Mouse (Mus musculus) hindlimb bud, embryonic 11.5 days (tissue): ENCODE results near the gene Tasp1.
"Not testable (repeated sequence)": the region's sequence is repeated elsewhere in the genome, so short reads cannot be mapped to it uniquely, and the experiment has no call there.

Experiments
- DNase-seq: peaks from one replicate; pipeline ENCODE4 v3.0.0-alpha.2; 2012; ENCODE audit warnings: low read depth, low spot score; ENCODE audit errors: extremely low spot score

Tasp1 gene

DNA sequence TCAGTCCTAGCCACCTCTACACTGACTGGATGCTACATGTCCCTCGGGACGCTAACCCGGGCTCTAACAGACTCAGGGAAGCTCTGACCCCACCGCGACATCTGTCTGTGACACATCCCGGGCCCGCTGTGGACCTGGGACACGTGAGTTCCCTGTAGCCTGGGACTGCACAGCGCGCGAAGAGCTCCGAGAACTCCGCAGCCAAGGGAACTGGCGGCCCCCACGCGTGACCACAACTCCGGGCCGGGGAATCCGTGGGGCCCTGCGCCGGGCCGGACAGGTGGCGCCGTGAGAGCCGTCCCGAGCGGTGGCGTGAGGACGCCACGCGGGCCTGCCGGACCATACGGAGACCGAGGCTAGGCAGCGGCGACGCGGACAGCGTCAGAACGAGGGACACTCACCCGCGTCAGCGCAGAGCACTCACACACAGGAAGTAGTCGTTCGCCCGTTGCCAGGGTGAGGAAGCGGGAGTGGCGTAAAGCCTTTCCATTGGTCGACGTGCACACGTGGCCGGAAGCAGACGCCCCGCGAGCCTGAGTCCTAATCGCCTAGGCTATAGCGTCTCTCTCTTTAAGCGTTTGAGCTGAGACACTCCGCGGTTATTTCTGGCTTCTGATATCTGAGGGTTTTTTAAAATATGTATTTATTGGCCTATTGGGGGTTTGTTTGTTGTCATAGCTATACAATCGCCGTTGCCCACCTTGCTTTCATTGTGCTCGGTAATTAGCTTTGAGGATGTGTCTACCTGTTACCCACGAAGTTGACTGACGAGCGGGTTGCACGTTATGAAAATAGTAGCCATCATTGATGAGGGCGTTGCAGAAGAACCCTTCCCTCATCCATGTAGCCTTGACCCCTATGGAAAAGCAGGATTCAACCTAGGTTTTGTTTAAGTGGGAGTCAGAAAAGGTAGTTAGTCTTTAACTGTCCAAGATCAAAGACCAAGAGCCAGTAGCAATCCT is at the start of gene Tasp1:
Tasp1 (minus strand) TSS at position 453 of the 962 bp plus-strand sequence.
- peak; percentile 60 for DNase-seq

DNA sequence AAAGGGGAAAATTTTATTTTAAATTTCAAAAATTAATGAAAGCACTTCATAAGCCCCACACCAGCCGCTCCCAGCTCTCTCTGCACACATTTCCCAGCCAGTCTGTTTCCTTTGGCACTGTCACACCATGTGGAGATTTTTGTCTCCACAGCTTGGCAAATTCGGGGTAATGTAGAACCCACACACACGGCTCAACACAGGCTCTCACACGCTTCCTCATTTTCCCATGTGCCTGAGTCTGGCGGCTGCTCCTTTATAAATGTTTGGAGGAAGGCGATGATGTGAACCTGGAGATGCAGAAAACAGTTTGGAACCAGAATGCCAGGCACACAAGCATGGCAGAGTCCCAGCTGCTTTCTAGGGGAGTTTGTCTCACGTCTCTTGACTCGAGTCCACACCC is 47.2 kb upstream of the Tasp1 start:
- no peak for DNase-seq

DNA sequence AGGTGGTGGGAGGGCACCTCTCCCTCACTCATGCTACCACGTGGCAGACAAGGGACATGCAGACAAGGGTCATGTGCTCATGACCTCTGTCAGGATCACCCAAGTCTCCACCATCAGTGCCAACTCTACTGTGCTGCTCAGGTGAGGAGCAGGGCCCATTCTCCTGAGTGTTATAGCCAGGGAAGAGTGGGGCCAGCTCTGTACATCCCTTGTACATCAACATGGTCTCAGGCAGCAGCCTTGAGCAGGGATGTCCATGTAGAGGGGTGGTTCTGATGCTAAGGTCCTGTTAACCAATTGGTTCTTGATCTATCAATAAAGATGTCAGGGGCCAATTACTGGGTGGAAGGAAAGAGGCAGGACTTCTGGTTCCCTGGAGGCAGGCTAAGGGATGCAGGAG is 42.3 kb upstream of the Tasp1 start:
- DNase-seq: no peak

DNA sequence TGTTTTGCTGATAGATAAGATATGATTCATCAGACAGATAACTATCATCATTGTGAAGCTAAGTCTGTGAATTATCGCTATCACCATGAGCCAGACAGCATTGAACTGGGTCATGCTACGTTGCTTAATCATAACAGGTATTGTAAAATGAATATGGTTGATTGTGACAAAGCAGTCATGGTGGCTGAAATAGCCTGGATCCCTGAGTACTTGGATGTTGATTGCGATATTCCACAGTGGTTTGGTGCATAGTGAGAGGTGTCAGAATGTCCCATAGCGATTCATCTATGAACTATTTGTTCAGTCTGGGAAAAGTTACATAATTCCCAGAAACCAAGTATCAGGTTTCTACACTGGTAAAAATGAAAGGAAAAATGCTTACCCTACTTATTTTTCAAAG is 41.0 kb upstream of the Tasp1 start:
- DNase-seq: no peak

DNA sequence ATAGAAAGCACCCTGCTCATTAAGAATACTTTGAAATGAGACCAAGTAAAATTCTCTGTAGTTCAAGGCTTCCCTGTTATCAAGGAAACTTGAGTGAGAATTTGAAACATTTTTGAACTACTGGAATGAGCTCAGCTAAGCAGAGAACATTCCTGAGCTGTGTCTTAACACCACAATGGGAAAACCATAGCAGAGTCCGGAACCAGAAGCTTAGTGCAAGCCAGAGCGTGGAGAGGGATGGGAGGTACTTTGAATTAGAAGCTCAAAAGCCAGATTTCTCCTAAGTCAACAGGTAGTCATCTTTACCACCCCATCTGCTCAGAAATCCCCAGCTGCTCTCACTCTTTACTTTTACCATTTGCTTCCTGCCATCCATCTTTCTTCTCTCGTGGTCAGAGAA is 38.3 kb upstream of the Tasp1 start:
- DNase-seq: no peak

DNA sequence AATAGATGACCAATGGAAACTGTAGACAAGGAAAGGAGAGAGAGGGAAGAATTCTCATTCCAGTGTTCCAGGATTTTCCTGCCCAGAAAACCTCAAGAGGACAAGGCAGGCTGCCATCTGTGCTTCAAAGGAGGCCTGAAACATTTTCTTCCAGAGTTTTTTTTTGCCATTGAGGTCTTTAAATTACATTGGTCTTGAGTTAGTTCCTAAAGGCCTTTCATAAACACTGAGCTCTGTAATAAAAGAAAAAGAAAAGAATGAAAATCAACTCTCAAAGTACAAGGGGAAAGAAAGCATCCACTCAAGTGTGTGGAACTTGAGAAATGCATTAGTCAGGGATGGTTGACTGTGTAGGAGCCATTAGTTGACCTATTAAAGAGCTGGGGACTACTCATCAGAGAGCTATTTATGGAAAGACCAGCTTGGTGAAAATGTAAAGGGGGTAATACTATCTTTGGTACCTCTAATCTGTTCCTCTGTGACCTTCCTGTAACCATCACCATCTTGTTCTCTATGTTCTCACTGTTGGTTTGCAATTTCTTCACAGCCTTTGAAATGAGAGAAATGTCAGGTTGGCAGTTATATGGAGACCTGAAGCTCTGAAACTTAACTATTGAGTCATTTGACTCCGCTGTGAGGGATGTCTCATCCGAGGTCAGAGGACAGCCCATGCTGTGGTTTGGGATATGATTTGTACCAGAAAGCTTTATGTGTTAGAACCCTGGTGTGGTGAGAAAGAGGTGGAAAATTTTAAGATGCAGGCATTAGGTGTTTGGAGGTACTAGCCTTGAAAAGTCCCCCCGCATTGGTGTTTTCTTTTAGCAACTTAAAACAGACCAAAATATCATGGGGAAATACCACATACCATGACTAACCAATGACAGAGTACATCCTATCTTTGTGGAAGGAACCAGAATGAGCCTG is 34.2 kb upstream of the Tasp1 start:
- DNase-seq: no peak

DNA sequence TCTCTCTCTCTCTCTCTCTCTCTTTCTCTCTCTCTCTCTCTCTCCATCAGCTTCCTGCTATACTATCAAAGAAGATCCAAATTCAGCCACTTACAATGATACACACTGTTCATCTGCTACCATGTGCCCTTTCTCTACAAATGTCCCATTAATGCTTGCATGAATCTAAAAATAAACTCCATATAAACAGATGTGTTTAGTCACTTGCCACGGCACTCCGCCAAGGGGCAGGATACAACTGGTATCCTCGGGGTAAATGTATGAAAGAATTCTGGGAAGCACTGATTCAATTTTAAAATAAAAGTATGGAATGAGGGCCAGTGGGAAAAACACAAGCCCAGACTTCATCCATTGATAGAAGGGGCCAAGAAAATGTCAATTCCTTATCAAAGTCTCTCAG is 33.4 kb upstream of the Tasp1 start:
- DNase-seq: no peak

DNA sequence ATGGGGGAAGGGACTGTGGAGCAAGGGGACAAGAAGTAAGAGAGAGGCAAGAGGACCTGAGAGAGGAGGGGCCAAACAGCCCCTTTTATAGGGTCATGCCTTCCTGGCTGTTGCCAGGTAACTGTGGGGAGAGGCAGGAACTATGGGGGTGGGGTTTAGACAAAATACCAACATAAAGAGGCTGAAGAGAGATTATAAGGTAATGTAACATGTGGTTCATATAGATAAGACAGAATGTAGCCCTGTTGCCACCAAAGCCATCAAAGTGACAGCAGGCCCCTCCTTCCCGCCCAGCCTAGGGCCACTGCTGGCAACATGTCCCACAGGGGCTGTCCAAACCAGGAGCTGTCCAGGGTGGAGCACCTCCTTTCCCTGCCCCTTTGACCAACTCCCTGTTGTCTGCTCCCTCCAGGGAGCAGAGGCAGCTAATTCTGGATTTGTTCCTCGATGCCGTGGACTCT is 30.6 kb upstream of the Tasp1 start:
- no peak for DNase-seq

DNA sequence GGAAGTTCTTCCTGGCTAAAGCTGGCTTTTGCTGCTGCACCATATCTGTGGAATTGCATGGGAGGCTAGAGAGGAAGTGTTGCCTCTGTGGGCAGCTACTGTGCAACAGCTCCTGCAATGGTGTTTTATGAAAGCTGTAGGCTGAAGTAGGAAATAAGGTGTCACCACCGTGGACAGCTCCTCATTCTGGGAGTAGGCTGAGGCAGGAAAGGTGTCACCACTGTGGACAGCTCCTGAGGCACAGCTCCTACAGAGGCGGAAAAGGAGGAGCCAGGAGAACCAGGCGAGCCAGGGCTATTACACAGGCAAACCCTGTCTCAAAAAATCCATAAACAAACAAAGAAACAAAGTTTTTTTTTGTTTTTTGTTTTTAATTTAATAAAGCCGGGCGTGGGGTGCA is 29.4 kb upstream of the Tasp1 start:
- DNase-seq: no peak

DNA sequence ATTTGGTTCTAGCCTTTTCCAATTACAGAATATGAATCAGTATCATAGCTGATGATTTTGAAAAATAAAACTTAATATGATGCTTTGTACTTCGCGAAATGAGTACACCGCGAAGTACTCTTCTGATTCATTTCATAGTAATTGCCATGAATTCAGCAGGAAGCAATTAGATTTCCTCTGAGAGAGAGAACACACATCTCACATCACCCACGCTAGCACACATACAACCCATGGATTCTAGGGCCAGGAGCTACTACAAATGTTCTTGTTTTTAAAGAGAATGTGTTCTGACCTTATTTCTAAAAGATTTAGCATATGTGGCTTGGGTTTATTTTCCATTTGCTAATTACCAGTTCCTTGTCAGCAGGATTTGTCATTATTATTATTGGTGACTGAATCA is 26.8 kb upstream of the Tasp1 start:
- no peak for DNase-seq

DNA sequence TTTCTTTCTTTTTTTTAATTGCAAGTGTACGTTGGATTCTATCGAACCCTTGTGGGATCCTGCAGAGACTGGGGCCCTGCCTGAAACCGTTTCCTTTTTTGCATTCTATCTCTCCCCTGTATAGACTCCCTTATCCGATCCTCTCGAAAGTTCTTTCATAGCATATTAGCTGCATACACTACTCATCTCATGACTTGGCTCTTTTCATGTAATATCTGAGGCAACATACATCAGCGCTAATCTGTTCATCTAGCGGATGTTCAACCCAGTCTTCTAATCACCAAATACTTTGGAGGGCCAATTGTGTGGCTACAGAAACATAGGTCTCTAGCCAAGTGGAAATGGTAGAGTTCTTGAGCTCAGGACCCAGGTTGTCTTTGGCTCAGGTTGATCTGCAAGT is 17.6 kb upstream of the Tasp1 start:
- no peak for DNase-seq

DNA sequence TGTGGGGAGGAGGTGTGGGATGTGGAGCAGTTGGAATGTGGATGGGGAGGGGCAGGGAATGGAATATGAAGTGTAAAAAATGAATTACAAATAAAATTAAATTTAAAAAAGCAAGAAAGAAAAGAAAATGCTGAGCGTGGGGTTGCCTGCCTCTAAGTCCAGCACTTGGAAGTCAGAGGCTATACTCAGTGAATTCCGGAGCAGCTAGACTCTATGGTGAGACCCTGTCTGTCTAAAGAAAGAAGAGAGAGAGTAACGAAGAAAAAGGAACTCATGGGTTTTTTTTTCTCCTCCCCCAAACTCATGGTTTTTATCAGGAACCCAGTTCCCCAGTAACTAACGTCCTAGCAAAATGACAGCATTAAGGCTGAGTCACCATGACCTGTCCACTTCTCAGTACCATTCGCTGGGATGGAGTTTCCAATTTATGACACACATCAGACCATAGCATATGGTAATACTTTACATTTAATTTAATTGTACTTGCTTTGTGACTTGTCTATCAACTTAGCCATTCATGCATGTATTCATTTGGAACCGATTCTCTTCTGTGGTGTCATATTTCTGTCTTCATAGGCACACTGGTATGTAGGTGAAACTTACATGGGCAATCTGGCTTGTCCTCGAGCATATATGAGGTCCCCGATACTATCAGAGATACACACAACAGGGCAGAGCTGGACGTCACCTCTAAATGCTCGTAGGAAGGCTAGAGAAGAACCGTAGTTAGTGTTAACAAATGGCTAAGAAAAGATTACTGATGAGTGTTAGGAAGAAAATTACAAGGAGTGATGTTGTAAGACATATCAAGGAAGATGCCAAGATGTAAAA is 14.4 kb upstream of the Tasp1 start:
- DNase-seq: no peak

DNA sequence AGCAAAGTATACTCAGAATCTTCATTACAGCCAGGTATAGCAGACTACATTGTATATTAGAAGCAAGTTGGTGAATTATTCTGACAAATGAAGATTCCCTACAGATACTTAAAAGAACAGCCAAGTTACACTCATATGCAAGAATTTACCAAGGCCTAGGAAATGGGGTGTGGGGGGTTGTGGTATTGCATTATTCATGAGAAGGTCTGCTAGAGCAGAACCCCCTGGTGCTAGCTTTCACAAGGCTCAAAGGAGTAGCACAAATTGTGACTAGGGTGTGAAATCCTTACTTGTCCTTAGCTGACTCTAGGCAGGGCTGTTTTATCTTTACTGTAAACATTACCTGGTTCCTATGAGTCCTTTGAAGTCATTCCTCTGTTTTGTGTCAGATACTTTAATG is 12.7 kb upstream of the Tasp1 start:
- DNase-seq: not testable (repeated sequence)

DNA sequence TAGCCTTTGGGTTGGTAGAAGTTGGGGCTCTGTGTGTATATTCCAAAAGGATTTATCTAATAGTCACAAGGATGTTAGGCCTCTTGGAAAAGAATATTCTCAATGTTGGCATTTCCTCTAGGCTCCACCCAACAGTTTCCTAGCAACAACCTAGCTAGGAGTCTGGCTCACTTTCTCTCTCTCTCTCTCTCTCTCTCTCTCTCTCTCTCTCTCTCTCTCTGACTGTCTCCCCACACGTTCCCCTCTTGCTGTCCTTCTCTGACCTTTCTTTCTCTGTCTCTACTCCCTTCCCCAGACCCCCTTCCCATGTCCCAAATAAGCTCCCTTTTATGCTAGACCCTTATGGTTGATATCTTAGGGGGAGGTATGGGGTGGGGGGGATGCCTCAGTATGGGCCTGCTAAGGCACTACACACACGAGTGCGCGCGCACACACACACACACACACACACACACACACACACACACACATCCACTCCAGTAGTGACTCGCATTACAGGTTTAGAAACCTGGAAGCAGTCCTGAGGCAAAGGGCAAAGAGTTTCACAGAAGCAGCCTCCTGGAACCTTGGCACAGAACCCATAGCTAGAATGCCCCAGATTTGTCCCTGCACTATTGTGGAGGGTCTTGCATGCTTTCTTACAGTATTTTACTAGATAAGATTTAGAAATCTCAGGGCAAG is 12.1 kb upstream of the Tasp1 start:
- DNase-seq: no peak

DNA sequence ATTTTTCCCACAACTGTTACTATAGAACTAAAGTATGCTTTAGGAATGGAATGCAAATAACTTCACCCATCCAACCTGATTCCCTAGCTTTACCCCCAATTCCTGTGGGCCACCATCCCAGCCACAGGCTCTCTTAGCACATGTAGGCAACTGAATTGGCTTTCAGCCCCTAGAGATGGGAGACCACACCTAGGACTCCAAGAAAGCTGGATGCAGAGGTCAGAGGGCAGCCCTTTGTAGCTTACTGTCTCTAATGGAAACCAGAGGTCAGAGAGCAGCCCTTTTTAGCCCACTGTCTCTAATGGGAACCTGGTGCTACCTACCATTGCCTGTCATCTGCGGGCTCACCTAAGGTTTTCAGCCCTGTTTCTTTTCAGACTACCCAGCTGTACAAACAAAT is 10.9 kb upstream of the Tasp1 start:
- no peak for DNase-seq

DNA sequence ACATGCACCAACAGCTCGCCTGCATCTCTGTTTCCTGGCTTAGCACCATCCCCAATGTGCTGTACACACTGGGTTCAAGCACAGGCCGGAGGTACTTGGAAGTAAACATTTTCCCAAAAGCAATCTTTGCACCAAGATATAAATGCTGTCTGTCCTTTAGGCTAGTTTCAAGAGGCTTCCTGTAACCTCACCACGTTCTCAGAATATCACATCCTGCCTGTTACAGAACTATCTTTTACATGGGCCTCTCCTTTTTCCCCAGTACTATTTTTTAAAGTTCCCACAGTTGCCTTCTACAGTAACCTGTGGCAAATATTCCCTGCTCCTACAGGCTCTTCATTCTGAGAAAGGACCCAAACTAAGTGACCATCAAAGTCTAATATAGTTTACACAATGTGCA is 8.5 kb upstream of the Tasp1 start:
- DNase-seq: no peak

DNA sequence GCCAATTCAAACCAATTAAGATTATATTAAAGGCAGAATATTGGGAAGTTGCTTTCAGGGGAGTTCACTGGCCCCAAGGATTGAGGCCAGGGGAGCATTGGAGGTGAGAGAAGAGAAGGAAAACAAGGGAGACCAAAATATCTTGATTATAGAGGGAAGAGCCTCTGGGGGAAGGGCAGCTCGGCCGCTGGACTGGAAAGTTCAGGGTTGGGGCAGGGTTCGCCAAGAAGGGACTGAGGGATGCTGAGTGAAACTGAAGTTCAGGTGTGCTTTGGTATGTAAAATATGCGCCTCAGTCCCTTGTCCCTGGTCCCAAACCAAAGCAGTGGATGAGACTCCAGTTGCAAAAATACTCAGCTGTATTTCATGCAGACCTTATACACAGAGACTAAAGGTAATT is 911 bp upstream of the Tasp1 start:
- no peak for DNase-seq

DNA sequence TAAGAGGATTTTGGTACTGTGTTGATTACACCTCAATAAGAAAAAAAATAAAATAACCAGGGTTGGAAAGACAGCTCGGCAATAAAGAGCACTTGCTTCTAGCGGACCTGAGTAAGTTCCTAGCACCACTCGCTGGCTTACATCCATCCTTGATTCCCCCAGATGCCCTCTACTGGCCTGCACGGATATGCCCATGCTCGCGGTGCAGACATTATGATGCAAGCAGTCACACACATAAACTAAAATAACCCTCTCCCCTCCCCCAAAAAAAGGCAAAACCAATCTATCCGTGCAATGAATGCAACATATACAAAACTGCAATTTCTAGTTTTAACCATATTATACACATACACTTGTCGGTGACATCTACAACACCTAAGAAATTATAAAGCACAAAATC is 929 bp downstream of the Tasp1 start:
- no peak for DNase-seq

DNA sequence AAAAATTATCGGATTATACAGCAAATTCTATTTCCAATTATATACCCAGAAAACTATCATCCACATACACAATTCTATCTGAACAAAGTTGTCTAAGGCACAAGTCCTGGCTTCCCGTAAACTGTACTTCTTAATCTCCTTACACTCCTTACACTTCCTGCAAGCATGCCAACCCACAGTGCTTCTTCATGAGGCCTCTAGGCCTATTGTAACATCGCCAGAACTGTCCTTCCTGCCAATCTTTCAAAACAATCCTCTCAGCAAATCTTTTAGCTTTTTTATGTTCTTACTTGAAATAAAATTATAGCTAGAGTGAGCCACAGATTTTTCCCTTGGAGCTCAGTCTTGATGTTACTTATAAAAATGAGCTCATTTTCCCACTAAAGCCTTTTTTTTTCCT is 5.1 kb downstream of the Tasp1 start:
- DNase-seq: no peak

DNA sequence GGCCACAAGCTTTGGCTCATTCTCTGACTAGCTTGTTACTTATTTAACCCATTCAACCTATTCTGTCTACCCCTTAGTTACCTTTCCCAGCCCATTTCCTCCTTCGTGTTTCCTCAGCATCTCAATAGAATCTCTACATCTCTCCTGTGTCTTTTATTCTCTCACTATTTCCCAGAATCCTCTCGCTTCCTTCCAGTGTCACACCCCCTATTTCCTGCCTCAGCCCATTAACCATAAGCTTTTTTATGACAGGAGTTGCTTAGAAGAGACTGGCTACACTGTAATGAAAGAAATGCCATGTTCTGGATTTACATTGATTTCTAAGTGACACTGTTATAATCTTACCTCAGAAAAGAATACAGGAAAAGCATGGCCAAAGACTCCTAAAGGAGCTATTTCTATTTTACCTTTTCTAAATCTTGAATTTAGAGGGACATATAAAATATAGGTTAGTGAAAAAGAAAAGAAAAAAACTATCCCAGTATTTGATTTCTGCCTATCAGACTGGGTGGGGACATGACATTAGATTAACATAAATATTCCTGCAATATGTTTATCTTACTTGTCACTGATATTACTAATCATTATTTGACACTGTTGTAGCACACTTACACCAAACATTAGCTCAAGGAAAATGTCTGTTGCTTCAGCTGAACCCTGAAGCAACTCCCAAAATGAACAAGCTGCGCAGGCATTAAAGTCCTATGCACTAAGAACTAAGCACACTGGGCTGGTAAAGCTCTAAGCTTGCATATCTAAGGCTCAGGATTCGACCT is 6.3 kb downstream of the Tasp1 start:
- DNase-seq: no peak
